Mouse (Mus musculus) E14TG2a.4 (cell line): ENCODE results near the gene Rfx5.
A peak's percentile ranks its signal among the peaks of the same experiment; 100 is the strongest.
"Not testable (repeated sequence)": the region's sequence is repeated elsewhere in the genome, so short reads cannot be mapped to it uniquely, and the experiment has no call there.

Experiments
- H3K27me3 ChIP-seq: 2 replicates; pipeline ENCODE4 v1.6.1; 2014; ENCODE audit warnings: low read length, control low read depth; ENCODE audit not compliant: insufficient read depth
- H3K36me3 ChIP-seq: 2 replicates; pipeline ENCODE4 v1.6.1; 2014; ENCODE audit warnings: low read length, control low read depth; ENCODE audit not compliant: insufficient read depth
- H3K4me1 ChIP-seq: replicated peaks from 2 replicates; pipeline ENCODE4 v1.6.1; 2014; ENCODE audit warnings: low read depth, low read length, control low read depth
- H3K4me3 ChIP-seq: replicated peaks from 2 replicates; pipeline ENCODE4 v1.5.1; 2014; ENCODE audit warnings: mild to moderate bottlenecking, low read length
- H3K9me3 ChIP-seq: 2 replicates; pipeline ENCODE4 v1.6.1; 2014; ENCODE audit warnings: low read length, control low read depth
- CTCF ChIP-seq: conservative IDR thresholded peaks from 2 replicates; pipeline ENCODE4 v1.5.1; 2014; ENCODE audit warnings: low read length
- NANOG ChIP-seq: IDR thresholded peaks from 2 replicates; pipeline ENCODE4 v1.6.1; 2014; ENCODE audit warnings: borderline replicate concordance, low read length, mixed read lengths
- POU5F1 ChIP-seq: IDR thresholded peaks from 2 replicates; pipeline ENCODE4 v1.6.1; 2014; ENCODE audit warnings: low read length, borderline replicate concordance

The Rfx5 gene

DNA sequence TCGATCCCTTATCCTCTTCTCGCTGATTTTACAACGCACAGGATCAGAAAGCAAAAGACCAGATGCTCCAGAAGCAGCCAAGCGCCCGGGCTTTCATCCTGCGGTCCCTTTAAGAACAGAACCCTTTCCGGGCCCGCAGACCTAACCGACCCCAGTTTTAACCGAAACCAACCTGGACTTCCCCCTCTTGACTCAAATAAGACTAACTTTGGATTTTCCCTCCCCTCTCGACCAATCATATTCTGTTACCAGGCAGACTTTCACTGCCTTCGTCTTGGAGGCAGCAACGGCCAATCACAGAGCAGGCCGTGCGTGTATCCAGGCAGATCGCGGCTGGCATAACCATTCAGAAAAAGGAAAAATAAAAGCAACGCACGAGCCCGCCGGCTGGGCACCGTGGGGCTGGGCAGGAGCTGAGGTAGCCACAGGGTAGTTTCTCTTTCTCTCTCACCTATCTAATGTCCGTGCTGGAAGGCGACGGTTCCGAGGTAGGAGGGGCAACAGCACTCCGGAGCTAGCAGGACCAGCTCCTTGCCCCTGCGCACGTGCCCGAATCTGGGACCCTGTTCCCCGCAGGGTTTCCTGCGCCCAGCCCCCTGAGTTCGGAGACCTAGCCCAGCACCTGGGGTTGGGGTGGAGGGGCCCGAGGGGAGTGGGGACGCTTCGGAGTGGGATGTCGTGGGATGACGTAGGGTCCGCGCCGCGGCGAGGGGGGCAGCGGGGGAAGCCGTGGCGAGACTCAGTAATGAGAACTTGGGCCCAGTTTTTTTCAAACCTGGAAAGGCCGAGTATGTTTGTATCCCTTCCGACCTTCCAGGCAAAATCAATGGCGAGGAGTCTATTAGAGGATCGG lies at the start of gene Rfx5:
Rfx5 (plus strand) TSS at position 312 of the 853 bp plus-strand sequence.
- Histone ChIP-seq H3K27me3 (0 out of 2 replicates have a peak, but pooled peaks cover 5% of the 10 kb centered on the region), H3K9me3 (no peaks in the 10 kb centered on the region), H3K4me1 (peaks cover 38% of the 10 kb centered on the region), H3K4me3 (peak within 1 kb of the TSS; percentile 85), H3K36me3 (peaks cover 41% of the 10 kb centered on the region)
- TF ChIP-seq CTCF, result no peak
- no peak for TF ChIP-seq NANOG
- TF ChIP-seq POU5F1, result no peak

GRCm38 (mm10) chr3:94904759-94905158 lies 49.1 kb upstream of the Rfx5 start:
- H3K9me3 ChIP-seq, H3K4me3 ChIP-seq, H3K36me3 ChIP-seq, H3K4me1 ChIP-seq, H3K27me3 ChIP-seq: not testable (repeated sequence)

DNA sequence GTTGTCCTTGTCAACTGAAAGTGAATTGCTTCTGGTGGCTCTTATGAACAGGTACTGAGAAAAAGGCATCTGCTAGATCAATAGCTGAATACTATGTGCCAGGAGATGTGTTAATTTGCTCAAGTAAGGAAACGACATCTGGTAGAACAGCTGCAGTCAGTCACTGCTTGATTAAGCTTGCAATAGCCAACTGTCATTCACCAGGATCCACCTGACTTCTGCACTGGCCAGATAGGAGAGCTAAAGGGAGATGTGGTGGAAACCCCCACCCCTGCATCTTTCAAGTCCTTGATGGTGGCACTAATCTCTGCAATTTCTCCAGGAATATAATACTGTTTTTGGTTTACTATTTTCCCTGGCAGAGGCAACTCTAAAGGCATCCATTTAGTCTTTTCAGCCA lies 47.4 kb upstream of the Rfx5 start:
- TF ChIP-seq POU5F1, result no peak
- no peak for TF ChIP-seq CTCF
- no peak for TF ChIP-seq NANOG
- H3K4me3 ChIP-seq, result no peak overlapping the region
- no peaks in the 10 kb centered on the region for H3K9me3 ChIP-seq
- 0 out of 2 replicates have a peak, but pooled peaks cover 2% of the 10 kb centered on the region for H3K27me3 ChIP-seq
- no peaks in the 10 kb centered on the region for H3K4me1 ChIP-seq
- H3K36me3 ChIP-seq, result no peaks in the 10 kb centered on the region

GRCm38 (mm10) chr3:94911050-94911693 lies 42.7 kb upstream of the Rfx5 start:
- no peaks in the 10 kb centered on the region; the same call in 1 of the 2 replicates for H3K27me3 ChIP-seq
- H3K9me3 ChIP-seq, result no peaks in the 10 kb centered on the region; the same call in 1 of the 2 replicates
- no peak for TF ChIP-seq CTCF
- TF ChIP-seq POU5F1, result no peak
- TF ChIP-seq NANOG, result no peak
- H3K4me3 ChIP-seq, result no peak overlapping the region
- no peaks in the 10 kb centered on the region for H3K36me3 ChIP-seq
- H3K4me1 ChIP-seq, result no peaks in the 10 kb centered on the region

DNA sequence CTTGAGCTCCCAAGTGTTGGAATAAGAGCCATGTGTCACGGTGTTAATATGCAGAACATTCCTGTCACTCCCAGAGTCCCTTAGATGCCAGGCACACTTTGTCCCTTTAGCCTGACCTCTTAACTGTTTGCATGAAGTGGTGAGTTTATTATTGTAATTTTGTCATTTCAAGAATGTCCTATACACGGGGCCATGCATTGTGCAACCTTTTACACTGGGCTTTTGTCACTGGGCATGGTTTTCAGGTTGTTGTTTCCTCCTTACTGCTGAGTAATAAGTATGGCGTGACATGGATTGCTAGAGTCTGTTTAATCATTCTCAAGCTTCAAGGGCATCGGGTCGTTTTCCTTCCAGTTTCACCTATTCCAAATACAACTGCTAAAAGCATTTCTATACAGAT lies 40.1 kb upstream of the Rfx5 start:
- Histone ChIP-seq H3K4me3 (no peak overlapping the region), H3K4me1 (peaks cover 17% of the 10 kb centered on the region), H3K27me3 (peaks cover under 1% of the 10 kb centered on the region), H3K36me3 (no peaks in the 10 kb centered on the region), H3K9me3 (no peaks in the 10 kb centered on the region; the same call in 1 of the 2 replicates)
- TF ChIP-seq CTCF, result no peak
- TF ChIP-seq NANOG, result no peak
- no peak for TF ChIP-seq POU5F1

DNA sequence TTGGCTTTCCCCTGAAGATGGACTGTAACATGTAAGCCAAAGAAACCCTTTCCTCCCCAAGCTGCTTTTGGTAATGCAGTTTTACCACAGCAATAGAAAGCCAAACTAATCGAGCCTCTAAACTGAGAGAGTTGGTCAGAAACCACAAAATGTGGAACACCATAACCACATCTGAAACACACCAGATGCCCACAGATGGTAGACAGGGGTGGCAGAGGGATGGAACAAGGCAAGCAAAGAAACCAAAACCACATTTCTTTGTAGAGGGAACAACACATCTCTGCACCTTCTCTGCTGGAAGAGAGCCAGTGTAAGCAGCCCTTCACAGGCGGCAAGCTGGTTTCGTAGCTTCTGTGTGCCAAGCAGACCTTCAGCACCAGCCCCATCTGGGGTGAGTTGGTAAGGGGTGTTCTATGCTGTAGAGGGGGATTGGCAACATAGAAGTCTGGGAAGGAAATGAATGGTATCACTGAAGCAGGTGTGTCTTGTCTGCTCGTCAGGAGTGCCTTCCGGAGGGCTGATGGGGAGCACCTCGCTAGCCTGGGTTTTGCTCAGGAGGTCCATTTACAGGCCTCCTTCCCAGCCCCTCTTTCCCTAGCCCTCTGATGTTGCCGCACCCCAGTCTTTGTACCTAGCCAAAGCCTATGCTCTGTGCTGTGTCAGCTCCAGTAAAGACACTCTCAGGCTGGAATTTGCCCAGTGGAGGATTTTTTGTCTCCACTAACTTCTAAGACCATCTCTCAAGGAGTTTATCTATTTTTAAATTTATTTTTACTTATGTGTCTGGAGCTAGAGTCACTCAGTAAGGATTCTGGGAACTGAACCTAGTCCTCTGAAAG lies 37.8 kb upstream of the Rfx5 start:
- Histone ChIP-seq H3K4me1 (peaks cover 21% of the 10 kb centered on the region), H3K36me3 (no peaks in the 10 kb centered on the region), H3K4me3 (no peak overlapping the region), H3K27me3 (peaks cover 6% of the 10 kb centered on the region), H3K9me3 (no peaks in the 10 kb centered on the region; the same call in 1 of the 2 replicates)
- no peak for TF ChIP-seq CTCF
- no peak for TF ChIP-seq POU5F1
- TF ChIP-seq NANOG, result no peak

DNA sequence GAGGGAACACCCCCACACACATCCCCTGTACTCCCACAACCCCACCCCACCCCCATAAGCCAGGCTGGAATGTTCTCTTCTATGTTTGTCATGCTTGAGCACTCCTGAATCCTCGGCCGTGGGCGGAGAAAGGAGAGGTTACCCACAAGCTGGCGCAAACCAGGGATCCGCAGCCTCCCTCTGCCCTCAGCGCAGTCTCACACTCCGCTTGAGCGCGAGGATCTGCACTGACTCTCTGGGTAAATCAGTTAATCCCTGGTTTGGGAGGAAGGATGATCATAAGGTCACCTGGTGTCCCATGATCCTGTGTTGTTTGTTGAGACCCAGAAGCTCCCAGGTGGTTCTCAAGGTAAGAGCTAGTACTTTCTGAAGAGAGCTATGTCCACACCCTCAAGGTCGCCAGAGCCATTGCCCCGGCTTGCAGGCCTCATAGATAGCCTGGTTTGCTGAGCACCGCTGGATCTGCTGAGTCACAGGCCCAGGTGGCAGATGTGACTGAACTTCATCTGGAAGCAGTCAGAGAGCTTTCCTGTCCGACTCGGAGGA lies 36.0 kb upstream of the Rfx5 start:
- Histone ChIP-seq H3K9me3 (no peaks in the 10 kb centered on the region; the same call in 1 of the 2 replicates), H3K36me3 (no peaks in the 10 kb centered on the region), H3K4me3 (peak overlapping the region; percentile 50; the same call in 1 of the 2 replicates), H3K27me3 (peaks cover 14% of the 10 kb centered on the region), H3K4me1 (peaks cover 21% of the 10 kb centered on the region)
- TF ChIP-seq POU5F1, result no peak
- no peak for TF ChIP-seq CTCF
- no peak for TF ChIP-seq NANOG

DNA sequence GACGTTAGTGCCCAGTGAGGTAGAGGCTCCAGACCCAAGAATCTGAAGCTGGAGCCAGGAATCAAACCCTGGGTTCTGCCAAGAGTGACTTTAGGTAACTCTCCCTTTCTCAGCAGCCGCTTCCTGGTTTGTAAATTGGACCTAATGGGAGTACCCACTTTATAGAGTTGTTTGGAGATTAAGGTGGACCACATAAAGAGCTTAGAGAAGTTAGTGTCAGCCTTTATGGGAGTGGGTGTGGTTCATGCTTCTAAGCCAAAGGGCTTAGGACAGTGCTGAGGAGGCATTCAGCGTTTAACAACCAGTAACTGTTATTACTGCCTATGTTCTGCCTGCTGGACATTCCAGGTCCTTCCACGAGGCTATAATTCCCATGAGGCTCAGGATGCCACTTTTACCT lies 35.0 kb upstream of the Rfx5 start:
- peaks cover 21% of the 10 kb centered on the region for H3K4me1 ChIP-seq
- TF ChIP-seq CTCF (no peak), NANOG (no peak), POU5F1 (no peak)
- peaks cover 15% of the 10 kb centered on the region for H3K27me3 ChIP-seq
- H3K36me3 ChIP-seq, result no peaks in the 10 kb centered on the region
- H3K9me3 ChIP-seq, result no peaks in the 10 kb centered on the region; the same call in 1 of the 2 replicates
- H3K4me3 ChIP-seq, result no peak overlapping the region
